Mouse (Mus musculus) forebrain, embryonic 10.5 days (tissue): Measurements from ENCODE around the gene Gm20708. TPM values are rescaled to one million over a fixed set of nuclear protein-coding genes. Genes with fewer than 3 reads are reported as not detected.

Experiments
- DNase-seq: peaks from one replicate; pipeline ENCODE4 v3.0.0-alpha.2; 2017; ENCODE audit warnings: low spot score; ENCODE audit errors: extremely low spot score
- H3K27ac ChIP-seq: fragments of 300-500 bp; sonication (generic); 2 replicates; pipeline ENCODE4 v1.5.1; 2016; ENCODE audit warnings: mild to moderate bottlenecking
- H3K27me3 ChIP-seq: fragments of 300-500 bp; sonication (generic); 2 replicates; pipeline ENCODE4 v1.6.1; 2016; ENCODE audit warnings: mild to moderate bottlenecking; ENCODE audit not compliant: poor library complexity, severe bottlenecking
- H3K36me3 ChIP-seq: fragments of 300-500 bp; sonication (generic); replicated peaks from 2 replicates; pipeline ENCODE4 v1.6.1; 2016; ENCODE audit warnings: mild to moderate bottlenecking, moderate library complexity
- H3K4me1 ChIP-seq: fragments of 300-500 bp; sonication (generic); 2 replicates; pipeline ENCODE4 v1.6.1; 2016
- H3K4me3 ChIP-seq: fragments of 300-500 bp; sonication (generic); 2 replicates; pipeline ENCODE4 v1.5.1; 2016; ENCODE audit warnings: mild to moderate bottlenecking, moderate library complexity
- H3K9me3 ChIP-seq: fragments of 300-500 bp; sonication (generic); 2 replicates; pipeline ENCODE4 v1.6.1; 2016; ENCODE audit warnings: mild to moderate bottlenecking, moderate library complexity
- WGBS: fragments of 180-500 bp; shearing (Covaris S2); methylation state at CpG from one replicate; pipeline ENCODE4 v1.1.7; 2016; 5-methylcytosine and 5-hydroxymethylcytosine counted together
- polyA plus RNA-seq: library from polyadenylated mRNA; unstranded; fragments of >200 nt; fragmentation: Nextera tagmentation; extraction: Ambion mirVana; gene quantifications from 2 replicates; pipeline ENCODE4 v1.2.1, GENCODE M21; 2016

Gm20708 gene
- polyA plus RNA-seq, 1 experiment from 2014 or later: 0.58 TPM

- peaks cover 74% of the 10 kb centered on the region for H3K4me1 ChIP-seq
- WGBS: 81% methylated on average over 5 of the region's 5 CpGs
- H3K36me3 ChIP-seq: 0 out of 2 replicates have a peak, but pooled peaks cover 6% of the 10 kb centered on the region
- peaks cover 56% of the 10 kb centered on the region for H3K27me3 ChIP-seq
- H3K4me3 ChIP-seq: no peak overlapping the region
- no peaks in the 10 kb centered on the region for H3K9me3 ChIP-seq
- 0 out of 2 replicates have a peak overlapping the region, but pooled peaks have one; percentile 30 for H3K27ac ChIP-seq
- no peak for DNase-seq
Measured at GRCm38 (mm10) chr11:117871376-117871775, 61.9 kb downstream of the Gm20708 start.

DNA sequence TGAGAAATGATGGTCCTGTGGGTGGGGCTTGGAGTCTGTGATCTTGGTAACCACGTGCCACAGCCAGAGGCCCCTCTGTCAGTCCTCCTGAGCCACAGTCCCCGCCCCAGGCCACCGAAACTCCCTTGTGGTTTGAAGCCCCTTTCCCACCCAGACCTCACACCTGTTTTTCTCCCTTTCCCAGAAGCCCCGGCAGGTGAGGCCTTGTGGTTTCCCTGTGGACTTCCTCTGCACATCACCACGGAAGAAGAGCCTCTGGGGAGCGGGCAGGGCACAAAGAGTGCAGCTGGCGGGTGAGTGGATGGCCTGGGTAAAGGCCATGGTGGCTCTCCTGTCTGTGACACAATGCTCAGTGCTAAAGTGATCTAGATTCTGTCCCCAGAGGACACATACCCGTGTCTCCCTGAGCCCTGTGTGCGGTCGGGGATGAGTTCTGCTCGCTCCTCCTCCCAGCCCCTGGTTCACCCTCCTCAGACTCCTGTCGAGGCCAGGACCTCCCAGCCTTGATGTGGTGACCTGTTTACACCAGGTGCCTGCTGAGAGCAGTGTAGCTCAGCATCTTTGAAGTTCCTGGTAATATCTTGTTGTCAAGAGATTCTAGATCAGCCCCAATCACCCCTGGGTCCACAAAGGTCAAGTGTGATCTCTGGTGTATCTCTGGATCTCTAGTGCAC, 62.6 kb downstream of the Gm20708 start:
- 68% methylated on average over 12 of the region's 12 CpGs for WGBS
- no peak overlapping the region for H3K27ac ChIP-seq
- peaks cover 56% of the 10 kb centered on the region for H3K27me3 ChIP-seq
- peaks cover 68% of the 10 kb centered on the region for H3K4me1 ChIP-seq
- H3K36me3 ChIP-seq: 0 out of 2 replicates have a peak, but pooled peaks cover 6% of the 10 kb centered on the region
- no peak for DNase-seq
- H3K4me3 ChIP-seq: peak overlapping the region; percentile 63
- H3K9me3 ChIP-seq: no peaks in the 10 kb centered on the region

DNA sequence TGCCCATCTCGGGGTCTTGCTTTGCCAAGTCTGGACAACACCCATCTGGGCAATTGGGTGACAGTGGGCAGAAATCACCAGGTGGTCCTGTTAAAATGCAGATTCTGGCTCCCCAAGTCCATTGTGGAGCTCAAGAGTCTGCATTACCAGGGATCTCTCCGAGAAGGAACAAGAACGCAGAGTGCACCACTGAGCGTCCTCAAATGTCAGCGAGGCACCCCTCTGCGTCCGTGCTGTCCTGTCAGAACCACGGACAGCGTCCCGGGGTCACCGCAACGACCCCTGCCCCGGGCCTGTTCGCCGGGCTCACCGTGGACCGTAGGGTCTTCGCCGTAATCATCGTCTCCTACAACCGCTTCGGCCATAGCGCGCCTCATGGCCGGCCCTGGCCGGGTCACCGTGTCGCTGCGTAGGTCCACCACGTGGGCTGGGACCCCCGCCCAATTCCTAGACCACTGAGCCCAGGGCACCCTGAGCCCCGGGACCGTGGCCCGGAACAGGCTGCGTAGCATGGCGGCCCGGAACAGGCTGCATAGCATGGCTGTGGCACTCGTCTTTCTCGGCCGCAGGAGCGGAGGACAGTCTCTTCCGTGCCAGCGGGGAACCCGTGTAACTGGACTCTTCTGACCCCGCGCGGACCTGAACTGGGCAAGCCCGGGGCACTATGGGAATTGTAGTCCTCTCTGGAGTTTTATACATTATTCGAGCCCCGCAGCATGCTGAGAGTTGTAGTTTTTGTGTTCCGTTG, 63.6 kb downstream of the Gm20708 start, which contains the start of gene Tha1:
Gene Tha1, minus strand, starts transcription at position 621 of the 748 bp plus-strand sequence.
- Histone ChIP-seq H3K36me3 (0 out of 2 replicates have a peak, but pooled peaks cover 4% of the 10 kb centered on the region), H3K27ac (peak within 1 kb of the TSS; percentile 88), H3K4me1 (peaks cover 65% of the 10 kb centered on the region), H3K27me3 (peaks cover 60% of the 10 kb centered on the region), H3K4me3 (peak within 1 kb of the TSS; percentile 63), H3K9me3 (no peaks in the 10 kb centered on the region)
- peak; percentile 88 for DNase-seq
- WGBS: 2% methylated on average over 51 of the region's 51 CpGs

DNA sequence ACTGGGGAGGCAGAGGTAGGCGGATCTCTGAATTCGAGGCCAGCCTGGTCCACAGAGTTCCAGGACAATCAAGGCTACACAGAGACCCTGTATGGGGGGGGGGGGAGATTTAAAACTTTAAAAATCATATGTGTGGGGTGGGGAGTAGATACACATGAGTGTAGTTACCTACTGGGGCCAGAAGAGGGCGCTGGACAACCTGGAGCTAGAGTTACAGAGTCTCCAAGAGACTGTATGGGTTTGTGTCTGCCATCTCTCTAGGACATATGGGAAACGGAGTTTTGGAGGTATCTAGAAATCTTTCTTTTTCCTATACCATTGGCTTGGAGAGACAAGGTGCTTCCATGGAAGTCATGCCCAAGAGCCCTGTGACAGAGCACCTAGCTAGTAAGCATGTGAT, 65.0 kb downstream of the Gm20708 start:
- DNase-seq: no peak
- Histone ChIP-seq H3K4me1 (peaks cover 76% of the 10 kb centered on the region), H3K27ac (no peak overlapping the region), H3K36me3 (no peaks in the 10 kb centered on the region), H3K9me3 (no peaks in the 10 kb centered on the region), H3K4me3 (no peak overlapping the region), H3K27me3 (peaks cover 62% of the 10 kb centered on the region)
- WGBS: 57% methylated on average over 4 of the region's 4 CpGs

DNA sequence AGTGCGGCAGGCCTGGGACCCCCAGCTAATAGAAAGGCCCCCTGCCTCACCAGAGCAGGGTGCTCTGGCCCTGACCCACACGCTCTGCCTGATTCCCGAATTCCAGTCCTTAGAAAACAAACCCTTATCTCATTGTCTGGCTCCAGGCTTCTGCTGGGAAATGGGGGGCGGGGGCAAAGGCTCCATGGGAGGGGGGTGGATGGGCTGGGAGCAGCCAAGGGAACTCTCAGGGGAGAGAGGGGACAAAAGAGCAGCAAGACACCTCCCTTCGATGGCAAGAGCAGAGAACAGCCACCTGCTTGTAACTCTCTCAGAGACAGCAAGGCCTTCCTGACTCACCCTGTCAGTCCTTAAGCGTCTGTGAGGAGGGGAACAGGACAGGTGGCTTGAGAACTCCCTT, 66.2 kb downstream of the Gm20708 start:
- WGBS: 17% methylated on average over 6 of the region's 6 CpGs

GRCm38 (mm10) chr11:117877917-117878745, 68.7 kb downstream of the Gm20708 start:
- no peaks in the 10 kb centered on the region for H3K36me3 ChIP-seq
- peaks cover 65% of the 10 kb centered on the region for H3K4me1 ChIP-seq
- peak overlapping the region; percentile 29 for H3K4me3 ChIP-seq
- peaks cover 79% of the 10 kb centered on the region for H3K27me3 ChIP-seq
- peak overlapping the region; percentile 74 for H3K27ac ChIP-seq
- DNase-seq: no peak
- no peaks in the 10 kb centered on the region for H3K9me3 ChIP-seq
- WGBS: 44% methylated on average over 13 of the region's 13 CpGs

More for the DNA sequence above, 66.2 kb downstream of the Gm20708 start:
- peaks cover 73% of the 10 kb centered on the region for H3K4me1 ChIP-seq
- no peak for DNase-seq
- no peaks in the 10 kb centered on the region for H3K9me3 ChIP-seq
- H3K4me3 ChIP-seq: no peak overlapping the region
- H3K27ac ChIP-seq: peak overlapping the region; percentile 46
- H3K36me3 ChIP-seq: no peaks in the 10 kb centered on the region
- H3K27me3 ChIP-seq: peaks cover 74% of the 10 kb centered on the region

GRCm38 (mm10) chr11:117878892-117879291, 69.4 kb downstream of the Gm20708 start:
- peak overlapping the region; percentile 74 for H3K27ac ChIP-seq
- H3K9me3 ChIP-seq: no peaks in the 10 kb centered on the region
- H3K4me3 ChIP-seq: peak overlapping the region; percentile 29
- peaks cover 59% of the 10 kb centered on the region for H3K4me1 ChIP-seq
- WGBS: 19% methylated on average over 8 of the region's 8 CpGs
- no peak for DNase-seq
- no peaks in the 10 kb centered on the region for H3K36me3 ChIP-seq
- peaks cover 87% of the 10 kb centered on the region for H3K27me3 ChIP-seq

DNA sequence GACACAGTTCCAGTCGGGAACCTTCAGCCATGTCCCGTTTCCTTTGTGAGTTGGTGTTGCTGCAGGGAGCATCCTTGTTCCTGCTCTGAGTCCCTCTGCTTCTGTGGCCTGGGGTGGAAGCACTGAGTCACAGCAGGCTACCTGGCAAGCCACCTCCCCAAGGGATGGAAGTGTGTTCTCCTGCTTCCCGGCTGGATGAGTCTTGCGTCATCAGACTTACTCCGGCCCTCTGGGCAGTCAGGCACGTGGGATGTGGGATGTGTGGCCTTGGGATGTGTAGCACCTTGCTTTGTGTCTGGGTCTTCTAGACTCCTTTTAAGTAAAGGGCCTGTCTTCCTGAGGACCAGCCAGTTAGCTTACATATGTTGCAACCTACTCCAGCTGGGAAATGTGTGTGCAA, 70.2 kb downstream of the Gm20708 start:
- WGBS: 64% methylated on average over 6 of the region's 6 CpGs
- Histone ChIP-seq H3K4me1 (peaks cover 53% of the 10 kb centered on the region), H3K4me3 (no peak overlapping the region), H3K27ac (0 out of 2 replicates have a peak overlapping the region, but pooled peaks have one; percentile 26), H3K36me3 (no peaks in the 10 kb centered on the region), H3K9me3 (no peaks in the 10 kb centered on the region), H3K27me3 (peaks cover 89% of the 10 kb centered on the region)
- no peak for DNase-seq

- Histone ChIP-seq H3K4me3 (no peak overlapping the region), H3K9me3 (no peaks in the 10 kb centered on the region), H3K27me3 (peaks cover 96% of the 10 kb centered on the region), H3K36me3 (no peaks in the 10 kb centered on the region), H3K27ac (no peak overlapping the region), H3K4me1 (peaks cover 47% of the 10 kb centered on the region)
- 91% methylated on average over 9 of the region's 9 CpGs for WGBS
- DNase-seq: no peak
Measured at GRCm38 (mm10) chr11:117880336-117880976, 71.0 kb downstream of the Gm20708 start.

- Histone ChIP-seq H3K4me1 (peaks cover 42% of the 10 kb centered on the region), H3K9me3 (no peaks in the 10 kb centered on the region), H3K36me3 (no peaks in the 10 kb centered on the region), H3K27ac (0 out of 2 replicates have a peak overlapping the region, but pooled peaks have one; percentile 45), H3K4me3 (no peak overlapping the region), H3K27me3 (peaks cover 96% of the 10 kb centered on the region)
- DNase-seq: no peak
- 87% methylated on average over 6 of the region's 6 CpGs for WGBS
Measured at GRCm38 (mm10) chr11:117880977-117881358, 71.5 kb downstream of the Gm20708 start.

DNA sequence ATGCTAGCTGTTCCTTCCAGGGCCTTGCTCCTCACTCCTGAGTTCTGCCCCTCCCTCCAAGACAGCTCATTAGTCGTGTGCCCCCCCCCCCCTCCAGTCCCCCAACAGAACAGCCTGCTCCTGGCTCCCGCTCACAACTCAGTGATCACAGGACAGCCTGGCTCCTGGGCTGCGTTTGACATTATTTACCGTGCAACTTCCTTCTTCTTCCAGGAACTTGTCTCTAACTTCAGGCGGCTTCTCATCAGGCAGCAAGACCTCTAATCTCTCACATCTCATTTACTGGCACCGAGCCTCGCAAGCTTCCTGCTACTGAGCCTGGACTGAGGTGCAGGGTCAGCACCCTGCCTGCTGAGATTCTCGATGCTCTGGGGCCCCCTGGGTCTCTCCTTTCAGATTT, 72.3 kb downstream of the Gm20708 start:
- Histone ChIP-seq H3K27me3 (peaks cover 100% of the 10 kb centered on the region), H3K27ac (peak overlapping the region; percentile 45; the same call in 1 of the 2 replicates)
- WGBS: 21% methylated on average over 7 of the region's 8 CpGs

DNA sequence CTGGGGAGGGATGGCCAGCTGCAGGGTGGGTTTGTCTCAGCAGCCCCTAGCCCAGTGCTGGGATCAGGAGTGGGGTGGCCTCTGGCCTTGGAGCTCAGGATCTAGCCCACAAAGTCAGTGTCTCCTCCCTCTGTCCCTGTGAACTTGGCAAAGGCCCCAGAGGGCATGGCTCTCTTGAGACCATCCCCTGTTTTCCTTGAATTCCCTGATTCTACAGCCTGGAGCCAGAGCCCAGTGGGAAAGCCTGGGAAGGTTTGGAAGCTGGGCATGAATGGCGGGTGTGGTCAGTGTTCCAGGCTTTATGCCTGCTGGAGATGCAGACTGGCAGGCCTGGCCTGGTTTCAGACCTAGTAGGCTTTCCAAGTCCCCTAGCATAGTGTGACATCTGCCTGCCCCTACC, 72.7 kb downstream of the Gm20708 start:
- no peak for DNase-seq
- Histone ChIP-seq H3K4me1 (peaks cover 41% of the 10 kb centered on the region), H3K9me3 (no peaks in the 10 kb centered on the region), H3K27me3 (peaks cover 100% of the 10 kb centered on the region), H3K4me3 (no peak overlapping the region), H3K36me3 (no peaks in the 10 kb centered on the region), H3K27ac (peak overlapping the region; percentile 45; the same call in 1 of the 2 replicates)
- 83% methylated on average over 1 of the region's 1 CpGs for WGBS

More for the DNA sequence above, 72.3 kb downstream of the Gm20708 start:
- Histone ChIP-seq H3K4me1 (peaks cover 41% of the 10 kb centered on the region), H3K36me3 (no peaks in the 10 kb centered on the region), H3K9me3 (no peaks in the 10 kb centered on the region), H3K4me3 (no peak overlapping the region)
- no peak for DNase-seq
